Mouse (Mus musculus) thymus, postnatal 0 days (tissue): ENCODE results near the gene Tesk2. TPM values are rescaled to one million over a fixed set of nuclear protein-coding genes. Genes with fewer than 3 reads are reported as not detected.

Experiments
- DNase-seq: peaks from one replicate; pipeline ENCODE4 v3.0.0-alpha.2; 2015; ENCODE audit warnings: low spot score
- polyA plus RNA-seq: library from polyadenylated mRNA; unstranded; fragments of >200 nt; fragmentation: Nextera tagmentation; extraction: Ambion mirVana; gene quantifications from 2 replicates; pipeline ENCODE4 v1.2.1, GENCODE M21; 2015

Gene Tesk2
- polyA plus RNA-seq, 1 experiment from 2014 or later: 4.3 TPM

- DNase-seq: no peak
Observed at GRCm38 (mm10) chr4:116712536-116712935, 8.2 kb upstream of the Tesk2 start.

- DNase-seq: peak; percentile 83
Observed at GRCm38 (mm10) chr4:116719396-116719795, 1.4 kb upstream of the Tesk2 start.

- DNase-seq: no peak
Observed at GRCm38 (mm10) chr4:116721098-116721628, 415 bp downstream of the Tesk2 start.

- DNase-seq: no peak
Observed at GRCm38 (mm10) chr4:116722230-116722629, 1.5 kb downstream of the Tesk2 start.

GRCm38 (mm10) chr4:116725444-116725843 lies 4.7 kb downstream of the Tesk2 start:
- no peak for DNase-seq

GRCm38 (mm10) chr4:116727401-116727800 lies 6.7 kb downstream of the Tesk2 start:
- no peak for DNase-seq

GRCm38 (mm10) chr4:116729532-116729931 lies 8.8 kb downstream of the Tesk2 start:
- no peak for DNase-seq

GRCm38 (mm10) chr4:116731077-116731476 lies 10.3 kb downstream of the Tesk2 start:
- DNase-seq: no peak

- DNase-seq: no peak
Observed at GRCm38 (mm10) chr4:116732355-116732754, 11.6 kb downstream of the Tesk2 start.

- DNase-seq: peak; percentile 52
Observed at GRCm38 (mm10) chr4:116734996-116735395, 14.2 kb downstream of the Tesk2 start.

- no peak for DNase-seq
Observed at GRCm38 (mm10) chr4:116738972-116739751, 18.4 kb downstream of the Tesk2 start.

GRCm38 (mm10) chr4:116749750-116750149 lies 29.0 kb downstream of the Tesk2 start:
- DNase-seq: no peak

- no peak for DNase-seq
Observed at GRCm38 (mm10) chr4:116761914-116762313, 41.2 kb downstream of the Tesk2 start.

- no peak for DNase-seq
Observed at GRCm38 (mm10) chr4:116764001-116764400, 43.3 kb downstream of the Tesk2 start.

- DNase-seq: no peak
Observed at GRCm38 (mm10) chr4:116768510-116768909, 47.8 kb downstream of the Tesk2 start.

- DNase-seq: no peak
Observed at GRCm38 (mm10) chr4:116769060-116769459, 48.3 kb downstream of the Tesk2 start.

GRCm38 (mm10) chr4:116776391-116776790 lies 55.6 kb downstream of the Tesk2 start:
- DNase-seq: no peak

- no peak for DNase-seq
Observed at GRCm38 (mm10) chr4:116777079-116777478, 56.3 kb downstream of the Tesk2 start.

GRCm38 (mm10) chr4:116780541-116780940 lies 59.8 kb downstream of the Tesk2 start:
- DNase-seq: no peak

- no peak for DNase-seq
Observed at GRCm38 (mm10) chr4:116781366-116781765, 60.6 kb downstream of the Tesk2 start.

- no peak for DNase-seq
Observed at GRCm38 (mm10) chr4:116782171-116782570, 61.4 kb downstream of the Tesk2 start.

- DNase-seq: no peak
Observed at GRCm38 (mm10) chr4:116786587-116786986, 65.8 kb downstream of the Tesk2 start.
